Mouse (Mus musculus): Measurements from ENCODE around the gene Rhbdd1. TPM values are rescaled to one million over a fixed set of nuclear protein-coding genes. Genes with fewer than 3 reads are reported as not detected.

The Rhbdd1 gene
- total and polyA plus RNA-seq, 3 experiments = 7.5 to 10.4 TPM; not detected in 1

GRCm38 (mm10) chr1:82288421-82288990 is 27.7 kb upstream of the Rhbdd1 start:
- H3K4me3 ChIP-seq (ENCODE audit: control insufficient read depth in 1 of 2, insufficient read depth in 1 of 2, low read depth in 2 of 2, low read length in 2 of 2) = no peak overlapping the region
- H3K79me2 ChIP-seq (ENCODE audit: control insufficient read depth, insufficient read depth, low read length, poor library complexity) = no peaks in the 10 kb centered on the region
- no peaks in the 10 kb centered on the region for H3K27me3 ChIP-seq (ENCODE audit: control insufficient read depth in 1 of 2, insufficient read depth in 2 of 2, low read length in 2 of 2)
- TF ChIP-seq RAD21 (IDR thresholded peaks at IDR 0.05; ENCODE audit: low read depth, low read length) (no peak), UBTF (IDR thresholded peaks at IDR 0.05; ENCODE audit: borderline replicate concordance, insufficient read depth, low read depth, low read length) (no peak), NELFE (IDR thresholded peaks at IDR 0.05; ENCODE audit: low read depth, low read length) (no peak), CHD1 (IDR thresholded peaks at IDR 0.05; ENCODE audit: low read depth, low read length) (no peak), USF2 (IDR thresholded peaks at IDR 0.05; ENCODE audit: borderline replicate concordance in 1 of 2, insufficient read depth in 1 of 2, low read depth in 1 of 2, low read length in 2 of 2) (no peak), HCFC1 (IDR thresholded peaks at IDR 0.05; ENCODE audit: low read depth, low read length) (no peak), MYB (IDR thresholded peaks at IDR 0.05; ENCODE audit: low read depth, low read length) (no peak), ZMIZ1 (IDR thresholded peaks at IDR 0.05; ENCODE audit: low read depth, low read length) (no peak), KAT2A (conservative IDR thresholded peaks at IDR 0.05; ENCODE audit: low read depth, low read length) (no peak)
- no peak overlapping the region for H3K9ac ChIP-seq (ENCODE audit: control insufficient read depth, low read depth, low read length, poor library complexity, severe bottlenecking)
- no peaks in the 10 kb centered on the region for H3K4me1 ChIP-seq (ENCODE audit: control insufficient read depth in 1 of 2, insufficient read depth in 2 of 2, low read length in 2 of 2)
- H3K27ac ChIP-seq (ENCODE audit: control insufficient read depth, low read depth, low read length) = no peak overlapping the region
- no peaks in the 10 kb centered on the region for H3K36me3 ChIP-seq (ENCODE audit: control insufficient read depth in 1 of 2, insufficient read depth in 2 of 2, low read length in 2 of 2)
- DNase-seq (ENCODE audit: low read depth, low spot score) = no peak
- H3K9me3 ChIP-seq (replicated peaks; ENCODE audit: insufficient read depth, low read length) = no peaks in the 10 kb centered on the region

- TF ChIP-seq MAFK (IDR thresholded peaks at IDR 0.05; ENCODE audit: borderline replicate concordance, low read depth, low read length) (no peak), ELF1 (IDR thresholded peaks at IDR 0.05; ENCODE audit: low read depth, low read length) (no peak), MXI1 (IDR thresholded peaks at IDR 0.05; ENCODE audit: low read depth, low read length) (no peak), ZMIZ1 (IDR thresholded peaks at IDR 0.05; ENCODE audit: low read depth, low read length) (no peak), NRF1 (IDR thresholded peaks at IDR 0.05; ENCODE audit: insufficient read depth, low read depth, low read length, poor library complexity, severe bottlenecking) (no peak), SIN3A (IDR thresholded peaks at IDR 0.05; ENCODE audit: low read length) (no peak), ZC3H11A (IDR thresholded peaks at IDR 0.05; ENCODE audit: low read depth, low read length) (no peak), MYB (IDR thresholded peaks at IDR 0.05; ENCODE audit: low read depth, low read length) (no peak), NELFE (IDR thresholded peaks at IDR 0.05; ENCODE audit: low read depth, low read length) (no peak), ZKSCAN1 (IDR thresholded peaks at IDR 0.05; ENCODE audit: low read depth, low read length) (no peak), ZNF384 (IDR thresholded peaks at IDR 0.05; ENCODE audit: low read depth, low read length) (no peak), UBTF (IDR thresholded peaks at IDR 0.05; ENCODE audit: borderline replicate concordance, insufficient read depth, low read depth, low read length) (no peak), MYC (IDR thresholded peaks at IDR 0.05; ENCODE audit: low read depth, low read length) (no peak)
- H3K9ac ChIP-seq (ENCODE audit: control insufficient read depth, low read depth, low read length, poor library complexity, severe bottlenecking) = no peak overlapping the region
- no peaks in the 10 kb centered on the region for H3K4me1 ChIP-seq (ENCODE audit: control insufficient read depth in 1 of 2, insufficient read depth in 2 of 2, low read length in 2 of 2)
- no peaks in the 10 kb centered on the region for H3K9me3 ChIP-seq (replicated peaks; ENCODE audit: insufficient read depth, low read length)
- H3K27me3 ChIP-seq (ENCODE audit: control insufficient read depth in 1 of 2, insufficient read depth in 2 of 2, low read length in 2 of 2) = no peaks in the 10 kb centered on the region
- H3K4me3 ChIP-seq (ENCODE audit: control insufficient read depth in 1 of 2, insufficient read depth in 1 of 2, low read depth in 2 of 2, low read length in 2 of 2) = no peak overlapping the region
- no peaks in the 10 kb centered on the region for H3K36me3 ChIP-seq (ENCODE audit: control insufficient read depth in 1 of 2, insufficient read depth in 2 of 2, low read length in 2 of 2)
- no peak overlapping the region for H3K27ac ChIP-seq (ENCODE audit: control insufficient read depth, low read depth, low read length)
- DNase-seq (ENCODE audit: low read depth, low spot score) = no peak
- no peaks in the 10 kb centered on the region for H3K79me2 ChIP-seq (ENCODE audit: control insufficient read depth, insufficient read depth, low read length, poor library complexity)
Measured at GRCm38 (mm10) chr1:82289116-82289989, 26.9 kb upstream of the Rhbdd1 start.

Data from MEL (cell line).